Mouse (Mus musculus) kidney, postnatal 36 days (tissue): Measurements from ENCODE around the gene Ehmt2.
"Not testable (repeated sequence)": the region's sequence is repeated elsewhere in the genome, so short reads cannot be mapped to it uniquely, and the experiment has no call there.

Source experiments
- DNase-seq, 2 experiments: peaks; one replicate each; pipeline ENCODE4 v3.0.0; 2021 to 2022; ENCODE audit warnings: mixed read lengths in 2 of 2

Gene Ehmt2

DNA sequence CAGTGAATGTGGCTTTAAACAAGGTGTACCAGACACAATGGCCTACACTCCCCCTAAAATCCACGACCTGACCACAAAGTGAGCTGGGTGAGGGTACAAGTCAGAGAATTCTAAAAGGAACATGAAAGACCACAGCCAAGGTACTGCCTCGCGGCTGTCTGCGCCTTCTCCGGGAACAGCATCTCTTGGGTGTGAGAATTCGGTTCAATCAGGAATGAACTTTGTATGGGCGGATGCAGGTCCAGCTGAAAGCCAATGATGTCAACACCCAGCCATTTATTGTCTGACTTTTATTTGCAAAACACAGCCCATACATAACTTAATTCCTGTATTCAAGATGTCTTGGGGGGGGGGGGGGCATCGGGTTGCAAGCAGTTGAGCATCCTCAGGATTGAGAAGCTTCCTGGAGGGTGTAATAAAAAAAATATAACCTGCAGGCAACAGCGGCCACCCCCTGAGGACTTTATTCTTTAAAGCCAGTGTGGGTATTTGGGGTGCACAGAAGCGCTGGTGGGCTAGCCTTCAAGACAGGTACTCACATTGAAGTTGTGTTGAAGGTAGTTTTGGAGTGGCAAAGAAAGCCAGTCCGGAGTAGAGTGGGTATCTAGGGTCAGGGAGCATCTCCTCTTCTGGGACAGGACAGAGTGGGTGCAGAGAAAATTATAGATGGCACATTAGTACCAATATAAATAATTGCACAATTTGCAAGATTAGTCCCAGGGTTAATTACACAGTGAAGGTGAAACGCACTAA, 5.0 kb upstream of the Ehmt2 start:
- DNase-seq: no peak

DNA sequence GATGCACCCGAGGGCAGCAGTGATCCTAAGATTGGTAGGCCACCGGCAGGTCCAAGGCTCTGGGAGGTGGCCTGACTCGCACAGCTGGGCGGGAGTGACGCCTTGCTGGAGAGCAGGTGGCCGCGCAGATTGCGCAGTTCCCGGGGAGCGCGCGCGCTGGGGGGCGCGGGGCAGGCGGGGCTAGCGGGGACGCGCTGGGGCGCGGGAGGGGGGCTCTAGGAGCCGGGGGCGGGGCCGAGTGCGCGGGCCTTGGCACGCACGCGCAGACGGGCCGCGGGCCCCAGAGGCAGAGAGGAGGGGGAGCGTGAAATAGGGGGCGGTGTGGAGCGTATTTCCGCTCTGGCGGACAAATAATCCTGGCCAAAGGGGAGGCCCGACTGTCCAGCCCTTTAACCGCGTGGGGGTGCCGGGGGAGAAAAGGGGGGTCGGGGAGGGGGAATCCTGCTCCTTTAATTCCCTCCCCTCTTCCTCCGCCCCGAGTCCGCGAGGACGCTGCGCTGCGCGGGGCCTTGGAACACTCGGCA, 4.1 kb upstream of the Ehmt2 start:
- DNase-seq: peak; percentile 94 to 97

GRCm38 (mm10) chr17:34894801-34895530, 3.3 kb upstream of the Ehmt2 start:
- DNase-seq: peak; percentile 25 to 77

DNA sequence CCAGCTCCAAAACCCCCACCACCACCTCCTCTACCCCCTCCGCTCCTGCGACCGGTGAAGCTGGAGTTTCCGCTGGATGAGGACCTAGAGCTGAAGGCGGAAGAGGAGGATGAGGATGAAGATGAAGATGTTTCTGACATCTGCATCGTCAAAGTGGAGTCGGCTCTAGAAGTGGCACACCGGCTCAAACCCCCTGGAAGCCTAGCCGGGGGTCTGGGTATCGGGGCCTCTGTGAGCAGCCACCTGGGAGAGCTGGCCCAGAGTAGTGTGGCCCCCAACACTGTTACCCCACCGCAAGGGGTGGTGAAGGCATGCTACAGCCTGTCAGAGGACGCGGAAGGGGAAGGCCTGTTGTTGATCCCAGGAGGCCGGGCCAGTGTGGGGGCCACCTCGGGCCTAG, 2.5 kb upstream of the Ehmt2 start:
- DNase-seq: no peak

- DNase-seq: no peak
Measured at GRCm38 (mm10) chr17:34896366-34896765, 1.9 kb upstream of the Ehmt2 start.

GRCm38 (mm10) chr17:34897373-34898159, 703 bp upstream of the Ehmt2 start:
- DNase-seq: peak; percentile 35 to 43

- DNase-seq: peak in 1 of 2 experiments; percentile 59
Measured at GRCm38 (mm10) chr17:34898706-34899052, 410 bp downstream of the Ehmt2 start.

- peak; percentile 39 to 69 for DNase-seq
Measured at GRCm38 (mm10) chr17:34899053-34899889, 1.0 kb downstream of the Ehmt2 start.

DNA sequence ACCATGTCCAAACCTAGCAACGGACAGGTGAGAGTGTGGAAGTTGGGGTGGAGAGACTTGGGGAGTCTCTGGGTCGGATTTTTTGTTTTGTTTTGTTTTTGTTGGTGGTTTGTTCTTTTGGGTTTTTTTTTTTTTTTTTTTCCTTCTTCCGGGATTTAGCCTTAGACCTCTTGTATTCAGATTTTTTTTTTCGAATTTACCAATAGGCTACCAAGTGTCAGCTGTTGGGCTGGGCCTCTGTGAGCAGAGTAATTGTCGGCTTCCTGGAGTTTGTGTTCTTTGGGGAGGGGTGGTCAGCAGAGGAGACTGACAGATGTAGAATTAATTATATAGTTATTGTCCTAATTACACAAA, 1.6 kb downstream of the Ehmt2 start:
- DNase-seq: peak; percentile 58 to 59

DNA sequence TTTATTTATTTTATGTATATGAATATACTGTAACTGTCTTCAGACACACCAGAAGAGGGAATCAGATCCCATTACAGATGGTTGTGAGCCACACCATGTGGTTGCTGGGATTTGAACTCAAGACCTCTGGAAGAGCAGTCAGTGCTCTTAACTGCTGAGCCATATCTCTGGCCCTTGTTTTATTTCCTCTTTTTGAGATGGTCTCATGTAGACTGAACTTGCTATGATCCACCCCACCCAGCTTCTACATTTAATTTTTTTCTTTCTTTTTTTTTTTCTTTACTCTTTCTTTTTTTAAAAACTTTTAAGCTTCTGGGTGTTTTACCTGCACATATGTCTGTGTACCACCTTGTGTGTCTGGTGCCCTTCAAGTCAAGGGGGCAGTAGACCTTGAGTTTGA, 2.6 kb downstream of the Ehmt2 start:
- not testable (repeated sequence) for DNase-seq

DNA sequence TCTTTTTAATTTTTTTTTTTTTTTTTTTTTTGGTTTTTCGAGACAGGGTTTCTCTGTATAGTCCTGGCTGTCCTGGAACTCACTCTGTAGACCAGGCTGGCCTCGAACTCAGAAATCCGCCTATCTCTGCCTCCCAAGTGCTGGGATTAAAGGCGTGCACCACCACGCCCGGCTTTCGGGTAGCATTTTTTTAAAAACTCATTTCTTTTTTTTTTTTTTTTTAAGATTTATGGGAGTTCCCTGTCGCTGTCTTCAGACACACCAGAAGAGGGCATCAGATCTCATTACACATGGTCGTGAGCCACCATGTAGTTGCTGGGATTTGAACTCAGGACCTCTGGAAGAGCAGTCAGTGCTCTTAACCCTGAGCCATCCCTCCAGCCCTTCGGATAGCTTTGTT, 3.7 kb downstream of the Ehmt2 start:
- not testable (repeated sequence) for DNase-seq

DNA sequence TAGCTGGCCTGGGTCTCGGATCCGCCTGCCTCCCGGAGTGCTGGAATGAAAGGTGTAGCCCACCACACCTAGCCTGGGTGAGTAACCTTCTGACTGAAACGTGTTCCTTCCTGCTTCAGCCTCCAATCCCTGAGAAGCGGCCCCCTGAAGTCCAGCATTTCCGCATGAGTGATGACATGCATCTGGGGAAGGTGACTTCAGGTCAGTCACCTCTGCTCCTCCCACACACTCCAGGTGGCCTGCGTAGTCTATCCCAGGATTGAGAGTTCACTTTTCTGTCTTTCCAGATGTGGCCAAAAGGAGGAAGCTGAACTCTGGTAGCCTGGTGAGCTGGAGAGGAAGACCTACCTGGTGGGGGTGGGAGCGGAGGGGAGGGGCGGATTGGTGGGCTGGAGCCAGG, 4.6 kb downstream of the Ehmt2 start:
- no peak for DNase-seq

DNA sequence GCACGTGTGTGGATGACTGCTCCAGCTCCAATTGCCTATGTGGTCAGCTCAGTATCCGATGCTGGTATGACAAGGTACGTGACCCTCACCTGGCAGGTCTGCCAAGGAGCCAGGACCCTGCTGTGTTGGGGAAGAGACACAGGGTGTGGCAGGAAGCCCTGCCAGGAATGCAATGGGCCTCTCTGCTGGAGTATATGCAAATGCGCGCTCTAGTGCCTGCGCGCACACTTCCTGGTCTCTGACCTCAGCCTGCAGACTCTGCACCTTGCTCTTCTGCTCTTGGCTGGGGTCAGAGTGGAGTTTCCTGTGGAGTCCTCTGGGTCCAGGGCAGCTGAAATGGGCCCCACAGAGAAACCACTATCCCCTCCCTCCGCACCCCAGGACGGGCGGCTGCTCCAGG, 12.7 kb downstream of the Ehmt2 start:
- DNase-seq: peak; percentile 69 to 77

DNA sequence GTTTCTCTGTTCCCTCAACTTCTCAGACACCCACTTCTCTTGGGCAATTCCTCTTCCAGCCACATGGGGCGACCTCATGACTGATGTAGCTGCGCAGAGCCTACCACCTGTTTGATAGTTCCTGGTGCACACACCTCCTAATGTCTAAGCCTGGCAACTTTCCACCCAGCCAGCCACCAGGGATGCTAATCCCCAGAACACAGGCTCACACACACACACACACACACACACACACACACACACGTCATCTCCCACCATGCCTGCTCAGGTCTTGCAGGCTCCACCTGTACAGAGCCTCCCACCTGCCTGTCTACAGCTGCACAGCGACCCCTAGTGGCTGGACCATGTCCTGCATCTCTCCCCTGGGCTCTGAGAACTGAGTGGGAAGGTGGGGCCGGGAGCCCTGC, 13.7 kb downstream of the Ehmt2 start:
- peak; percentile 84 to 92 for DNase-seq

GRCm38 (mm10) chr17:34913930-34914665, 15.8 kb downstream of the Ehmt2 start, which contains the start of gene Slc44a4:
Gene Slc44a4, plus strand, starts transcription at chr17:34914466.
- DNase-seq: peak in 1 of 2 experiments; percentile 78

- DNase-seq: peak; percentile 86 to 87
Measured at GRCm38 (mm10) chr17:34915410-34915831, 17.2 kb downstream of the Ehmt2 start.

GRCm38 (mm10) chr17:34916316-34916715, 18.0 kb downstream of the Ehmt2 start:
- no peak for DNase-seq

DNA sequence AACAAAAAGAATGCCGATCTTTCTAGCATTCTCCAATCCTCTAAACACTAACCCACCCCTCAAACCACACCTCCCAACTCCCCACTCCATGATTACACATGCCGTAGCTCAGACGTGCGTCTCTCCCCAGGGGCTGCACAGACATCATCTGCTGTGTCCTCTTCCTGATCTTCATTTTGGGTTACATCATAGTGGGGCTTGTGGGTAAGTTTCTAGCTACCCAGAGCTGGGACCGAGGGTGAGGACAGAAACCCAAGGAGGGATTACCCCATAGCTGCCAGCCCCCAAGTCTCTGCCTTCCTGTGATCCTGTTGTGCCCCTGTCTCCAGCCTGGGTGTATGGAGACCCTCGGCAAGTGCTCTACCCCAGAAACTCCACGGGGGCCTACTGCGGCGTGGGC, 18.9 kb downstream of the Ehmt2 start:
- no peak for DNase-seq

DNA sequence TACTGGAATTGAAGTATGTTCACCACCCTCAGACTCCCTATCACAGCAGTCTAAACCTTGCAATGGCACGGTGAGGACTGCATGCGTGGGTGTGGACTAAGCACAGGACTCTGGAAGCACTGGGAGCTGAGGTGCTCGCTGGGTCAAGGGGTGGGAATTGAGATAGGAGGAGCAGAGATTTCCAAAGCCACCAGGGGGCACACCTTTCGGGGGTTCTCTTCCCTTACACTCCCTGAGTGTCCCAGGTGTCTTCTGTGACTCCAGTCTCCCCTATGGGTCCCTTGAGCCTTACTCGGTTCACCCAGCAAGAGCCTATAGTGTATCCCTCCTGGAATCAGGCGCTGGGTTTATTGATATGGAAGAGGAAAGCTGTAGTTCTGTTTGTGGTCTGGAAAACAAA, 24.7 kb downstream of the Ehmt2 start:
- peak in 1 of 2 experiments; percentile 52 for DNase-seq

GRCm38 (mm10) chr17:34924258-34924657, 26.0 kb downstream of the Ehmt2 start:
- DNase-seq: no peak

DNA sequence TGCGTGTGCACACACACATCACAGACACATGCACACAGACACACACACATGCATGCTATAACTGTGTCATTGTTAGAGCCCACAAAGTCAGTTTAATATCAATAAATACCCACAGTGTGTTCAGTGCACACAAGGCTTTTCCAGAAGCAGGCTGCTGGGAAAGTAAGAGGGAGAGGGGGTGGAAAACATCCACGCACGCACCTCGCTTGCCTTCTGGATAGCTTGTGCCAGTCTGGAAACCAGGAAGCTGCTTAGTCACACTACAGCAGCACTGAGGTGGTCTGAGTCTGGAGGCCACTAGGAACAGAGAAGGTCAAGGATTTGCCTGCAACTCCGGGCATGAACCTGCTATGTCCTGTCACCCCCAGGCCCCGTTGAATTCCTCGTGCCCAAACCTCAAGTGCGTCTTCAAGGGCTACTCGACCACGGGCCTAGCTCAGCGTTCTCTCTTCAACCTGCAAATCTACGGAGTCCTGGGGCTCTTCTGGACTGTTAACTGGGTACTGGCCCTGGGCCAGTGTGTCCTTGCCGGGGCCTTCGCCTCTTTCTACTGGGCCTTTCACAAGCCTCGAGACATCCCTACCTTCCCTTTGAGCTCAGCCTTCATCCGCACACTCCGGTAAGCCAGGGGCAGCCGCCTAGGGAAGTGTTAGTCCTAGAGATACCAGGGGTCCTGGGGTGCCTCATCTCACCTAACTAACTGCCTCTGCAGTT, 29.2 kb downstream of the Ehmt2 start:
- DNase-seq: no peak
